Mouse (Mus musculus) layer of hippocampus, postnatal 25 days (tissue): ENCODE measurements at regions not wholly inside any gene's neighbourhood (a gene's known extent, or its start where the extent isn't known, plus 50 kb on each side); places are given as distances from the start of the nearest gene placed in this dataset.

Experiments used
- DNase-seq, 2 experiments: peaks; one replicate each; pipeline ENCODE4 v3.0.0; 2022; ENCODE audit warnings: mixed read lengths in 2 of 2, low spot score in 1 of 2; ENCODE audit errors: extremely low spot score in 1 of 2

- peak in 1 of 2 experiments; percentile 10 for DNase-seq
These were observed 78.2 kb upstream of the Cldn34d start for GRCm38 (mm10) chrX:76680890-76681289.
